Mouse (Mus musculus) hindbrain, embryonic 12.5 days (tissue): Measurements from ENCODE around the gene Frmd4b. TPM values are rescaled to one million over a fixed set of nuclear protein-coding genes. Genes with fewer than 3 reads are reported as not detected.
"Not testable (repeated sequence)": the region's sequence is repeated elsewhere in the genome, so short reads cannot be mapped to it uniquely, and the experiment has no call there.

Experiments
- ATAC-seq: fragments of 200-750 bp; cut with Nextera tagmentation; 2 replicates; pipeline ENCODE4 v1.8.0; 2017; ENCODE audit warnings: moderate TSS enrichment; ENCODE audit not compliant: low FRiP score
- H3K27ac ChIP-seq: fragments of 300-500 bp; sonication (generic); 2 replicates; pipeline ENCODE4 v1.5.1; 2016; ENCODE audit warnings: mild to moderate bottlenecking
- H3K27me3 ChIP-seq: fragments of 300-500 bp; sonication (generic); 2 replicates; pipeline ENCODE4 v1.6.1; 2016; ENCODE audit warnings: mild to moderate bottlenecking
- H3K36me3 ChIP-seq: fragments of 300-500 bp; sonication (generic); 2 replicates; pipeline ENCODE4 v1.6.1; 2016; ENCODE audit warnings: mild to moderate bottlenecking
- H3K4me1 ChIP-seq: fragments of 300-500 bp; sonication (generic); 2 replicates; pipeline ENCODE4 v1.6.1; 2016
- H3K4me2 ChIP-seq: fragments of 300-500 bp; sonication (generic); replicated peaks from 2 replicates; pipeline ENCODE4 v1.6.1; 2016; ENCODE audit warnings: mild to moderate bottlenecking
- H3K4me3 ChIP-seq: fragments of 300-500 bp; sonication (generic); 2 replicates; pipeline ENCODE4 v1.5.1; 2016; ENCODE audit warnings: mild to moderate bottlenecking
- H3K9ac ChIP-seq: fragments of 300-500 bp; sonication (generic); 2 replicates; pipeline ENCODE4 v1.6.1; 2016; ENCODE audit warnings: mild to moderate bottlenecking, moderate library complexity
- H3K9me3 ChIP-seq: fragments of 300-500 bp; sonication (generic); replicated peaks from 2 replicates; pipeline ENCODE4 v1.6.1; 2016; ENCODE audit warnings: mild to moderate bottlenecking
- WGBS: fragments of 180-500 bp; shearing (Covaris S2); methylation state at CpG from one replicate; pipeline ENCODE4 v1.1.7; 2016; 5-methylcytosine and 5-hydroxymethylcytosine counted together
- polyA plus RNA-seq: library from polyadenylated mRNA; unstranded; fragments of >200 nt; fragmentation: Nextera tagmentation; extraction: Ambion mirVana; gene quantifications from 2 replicates; pipeline ENCODE4 v1.2.1, GENCODE M21; 2016

Frmd4b gene
- polyA plus RNA-seq, 1 experiment from 2014 or later, result 48.5 TPM

- H3K36me3 ChIP-seq, result no peaks in the 10 kb centered on the region
- no peaks in the 10 kb centered on the region for H3K4me1 ChIP-seq
- no peak overlapping the region for H3K4me2 ChIP-seq
- no peaks in the 10 kb centered on the region for H3K9me3 ChIP-seq
- no peaks in the 10 kb centered on the region for H3K27me3 ChIP-seq
- H3K27ac ChIP-seq, result no peak overlapping the region
- ATAC-seq, result no peak
- WGBS, result 76% methylated on average over 4 of the region's 4 CpGs
- no peak overlapping the region for H3K4me3 ChIP-seq
- no peak overlapping the region for H3K9ac ChIP-seq
These were observed 350.7 kb downstream of the Frmd4b start for GRCm38 (mm10) chr6:97266661-97267060.

- Histone ChIP-seq H3K36me3 (no peaks in the 10 kb centered on the region), H3K4me2 (no peak overlapping the region), H3K27me3 (no peaks in the 10 kb centered on the region), H3K27ac (no peak overlapping the region), H3K4me3 (no peak overlapping the region), H3K4me1 (no peaks in the 10 kb centered on the region), H3K9ac (no peak overlapping the region), H3K9me3 (no peaks in the 10 kb centered on the region)
- WGBS, result 82% methylated on average over 3 of the region's 3 CpGs
- ATAC-seq, result no peak
These were observed 351.6 kb downstream of the Frmd4b start for GRCm38 (mm10) chr6:97265705-97266104.

GRCm38 (mm10) chr6:97265240-97265639, 352.1 kb downstream of the Frmd4b start:
- no peak overlapping the region for H3K27ac ChIP-seq
- no peaks in the 10 kb centered on the region for H3K4me1 ChIP-seq
- ATAC-seq, result no peak
- no peaks in the 10 kb centered on the region for H3K36me3 ChIP-seq
- H3K4me3 ChIP-seq, result no peak overlapping the region
- WGBS, result 73% methylated on average over 8 of the region's 8 CpGs
- no peak overlapping the region for H3K4me2 ChIP-seq
- no peaks in the 10 kb centered on the region for H3K27me3 ChIP-seq
- no peaks in the 10 kb centered on the region for H3K9me3 ChIP-seq
- H3K9ac ChIP-seq, result no peak overlapping the region

- ATAC-seq, H3K36me3 ChIP-seq, H3K4me3 ChIP-seq, H3K4me2 ChIP-seq, H3K27me3 ChIP-seq, H3K9me3 ChIP-seq, H3K9ac ChIP-seq, H3K27ac ChIP-seq, H3K4me1 ChIP-seq: not testable (repeated sequence)
These were observed 353.6 kb downstream of the Frmd4b start for GRCm38 (mm10) chr6:97263750-97264149.

- no peak overlapping the region for H3K27ac ChIP-seq
- no peak overlapping the region for H3K4me3 ChIP-seq
- no peak overlapping the region for H3K4me2 ChIP-seq
- no peak for ATAC-seq
- H3K27me3 ChIP-seq, result no peaks in the 10 kb centered on the region
- H3K9me3 ChIP-seq, result no peaks in the 10 kb centered on the region
- no peaks in the 10 kb centered on the region for H3K4me1 ChIP-seq
- 71% methylated on average over 4 of the region's 4 CpGs for WGBS
- H3K36me3 ChIP-seq, result no peaks in the 10 kb centered on the region
- H3K9ac ChIP-seq, result no peak overlapping the region
These were observed 355.1 kb downstream of the Frmd4b start for GRCm38 (mm10) chr6:97262229-97262628.

GRCm38 (mm10) chr6:97259926-97260325, 357.4 kb downstream of the Frmd4b start:
- H3K9me3 ChIP-seq, H3K36me3 ChIP-seq, H3K27me3 ChIP-seq, ATAC-seq, H3K4me3 ChIP-seq, H3K27ac ChIP-seq, H3K4me1 ChIP-seq, H3K4me2 ChIP-seq, H3K9ac ChIP-seq: not testable (repeated sequence)
- WGBS, result 89% methylated on average over 2 of the region's 2 CpGs

- H3K27me3 ChIP-seq, result no peaks in the 10 kb centered on the region
- H3K9ac ChIP-seq, result no peak overlapping the region
- whole genome bisulfite sequencing, result 95% methylated on average over 1 of the region's 1 CpGs
- H3K27ac ChIP-seq, result no peak overlapping the region
- no peak overlapping the region for H3K4me3 ChIP-seq
- no peaks in the 10 kb centered on the region for H3K9me3 ChIP-seq
- no peaks in the 10 kb centered on the region for H3K36me3 ChIP-seq
- H3K4me1 ChIP-seq, result no peaks in the 10 kb centered on the region
- no peak overlapping the region for H3K4me2 ChIP-seq
- ATAC-seq, result no peak
These were observed 358.9 kb downstream of the Frmd4b start for GRCm38 (mm10) chr6:97258489-97258888.

- WGBS, result 37% methylated on average over 9 of the region's 9 CpGs
- no peaks in the 10 kb centered on the region for H3K9me3 ChIP-seq
- ATAC-seq, result no peak
- H3K4me2 ChIP-seq, result no peak within 1 kb of the TSS
- H3K27ac ChIP-seq, result no peak within 1 kb of the TSS
- H3K4me1 ChIP-seq, result no peaks in the 10 kb centered on the region
- no peak within 1 kb of the TSS for H3K9ac ChIP-seq
- H3K36me3 ChIP-seq, result no peaks in the 10 kb centered on the region
- no peak within 1 kb of the TSS for H3K4me3 ChIP-seq
- no peaks in the 10 kb centered on the region for H3K27me3 ChIP-seq
These were observed 364.6 kb downstream of the Frmd4b start, which contains the start of gene Lmod3 for GRCm38 (mm10) chr6:97252711-97253221. Gene Lmod3 (minus strand): TSS chr6:97252759.

GRCm38 (mm10) chr6:97252086-97252485, 365.3 kb downstream of the Frmd4b start:
- WGBS, result 67% methylated on average over 5 of the region's 5 CpGs
- no peaks in the 10 kb centered on the region for H3K27me3 ChIP-seq
- ATAC-seq, result no peak

GRCm38 (mm10) chr6:97250966-97251365, 366.4 kb downstream of the Frmd4b start:
- no peak for ATAC-seq
- Histone ChIP-seq H3K27me3 (no peaks in the 10 kb centered on the region), H3K9me3 (no peaks in the 10 kb centered on the region), H3K36me3 (no peaks in the 10 kb centered on the region), H3K4me3 (no peak overlapping the region), H3K4me2 (no peak overlapping the region), H3K27ac (no peak overlapping the region), H3K9ac (no peak overlapping the region), H3K4me1 (no peaks in the 10 kb centered on the region)
- WGBS, result 51% methylated on average over 6 of the region's 6 CpGs

More at GRCm38 (mm10) chr6:97252086-97252485, 365.3 kb downstream of the Frmd4b start:
- Histone ChIP-seq H3K4me3 (no peak overlapping the region), H3K27ac (no peak overlapping the region), H3K4me1 (no peaks in the 10 kb centered on the region), H3K36me3 (no peaks in the 10 kb centered on the region), H3K9ac (no peak overlapping the region), H3K9me3 (no peaks in the 10 kb centered on the region), H3K4me2 (no peak overlapping the region)

GRCm38 (mm10) chr6:97245200-97245599, 372.1 kb downstream of the Frmd4b start:
- no peak for ATAC-seq
- H3K27me3 ChIP-seq, result no peaks in the 10 kb centered on the region
- H3K36me3 ChIP-seq, result no peaks in the 10 kb centered on the region
- H3K9ac ChIP-seq, result no peak overlapping the region
- H3K27ac ChIP-seq, result no peak overlapping the region
- no peaks in the 10 kb centered on the region for H3K4me1 ChIP-seq
- no peaks in the 10 kb centered on the region for H3K9me3 ChIP-seq
- H3K4me2 ChIP-seq, result no peak overlapping the region
- no peak overlapping the region for H3K4me3 ChIP-seq

GRCm38 (mm10) chr6:97242522-97242921, 374.8 kb downstream of the Frmd4b start:
- H3K4me3 ChIP-seq, result no peak overlapping the region
- no peaks in the 10 kb centered on the region for H3K4me1 ChIP-seq
- H3K27ac ChIP-seq, result no peak overlapping the region
- no peak overlapping the region for H3K4me2 ChIP-seq
- H3K27me3 ChIP-seq, result no peaks in the 10 kb centered on the region
- H3K9me3 ChIP-seq, result no peaks in the 10 kb centered on the region
- no peaks in the 10 kb centered on the region for H3K36me3 ChIP-seq
- H3K9ac ChIP-seq, result no peak overlapping the region
- ATAC-seq, result no peak
- 89% methylated on average over 4 of the region's 4 CpGs for WGBS

- no peaks in the 10 kb centered on the region for H3K4me1 ChIP-seq
- no peaks in the 10 kb centered on the region for H3K36me3 ChIP-seq
- no peak overlapping the region for H3K27ac ChIP-seq
- H3K9me3 ChIP-seq, result no peaks in the 10 kb centered on the region
- WGBS, result 77% methylated on average over 5 of the region's 5 CpGs
- H3K9ac ChIP-seq, result no peak overlapping the region
- no peak overlapping the region for H3K4me3 ChIP-seq
- H3K27me3 ChIP-seq, result no peaks in the 10 kb centered on the region
- no peak for ATAC-seq
- H3K4me2 ChIP-seq, result no peak overlapping the region
These were observed 377.2 kb downstream of the Frmd4b start for GRCm38 (mm10) chr6:97240092-97240491.
